Mouse (Mus musculus) hindbrain, embryonic 13.5 days (tissue): ENCODE data around the gene Satb2. TPM values are rescaled to one million over a fixed set of nuclear protein-coding genes. Genes with fewer than 3 reads are reported as not detected.

Experiments
- ATAC-seq: fragments of 200-750 bp; cut with Nextera tagmentation; 2 replicates; pipeline ENCODE4 v1.8.0; 2017; ENCODE audit warnings: moderate TSS enrichment; ENCODE audit not compliant: low FRiP score
- H3K27ac ChIP-seq: fragments of 300-500 bp; sonication (generic); 2 replicates; pipeline ENCODE4 v1.5.1; 2015; ENCODE audit warnings: inconsistent platforms, mild to moderate bottlenecking, moderate library complexity
- H3K27me3 ChIP-seq: fragments of 300-500 bp; sonication (generic); 2 replicates; pipeline ENCODE4 v1.6.1; 2015; ENCODE audit warnings: mild to moderate bottlenecking, inconsistent platforms
- H3K36me3 ChIP-seq: fragments of 300-500 bp; sonication (generic); 2 replicates; pipeline ENCODE4 v1.6.1; 2015; ENCODE audit warnings: mild to moderate bottlenecking, inconsistent platforms
- H3K4me1 ChIP-seq: fragments of 300-500 bp; sonication (generic); replicated peaks from 2 replicates; pipeline ENCODE4 v1.6.1; 2015; ENCODE audit warnings: inconsistent platforms
- H3K4me2 ChIP-seq: fragments of 300-500 bp; sonication (generic); 2 replicates; pipeline ENCODE4 v1.6.1; 2015; ENCODE audit warnings: inconsistent platforms, mild to moderate bottlenecking, moderate library complexity
- H3K4me3 ChIP-seq: fragments of 300-500 bp; sonication (generic); 2 replicates; pipeline ENCODE4 v1.5.1; 2015; ENCODE audit warnings: mild to moderate bottlenecking, inconsistent platforms
- H3K9ac ChIP-seq: fragments of 300-500 bp; sonication (generic); 2 replicates; pipeline ENCODE4 v1.6.1; 2015; ENCODE audit warnings: mild to moderate bottlenecking, inconsistent platforms
- H3K9me3 ChIP-seq: fragments of 300-500 bp; sonication (generic); 2 replicates; pipeline ENCODE4 v1.6.1; 2016; ENCODE audit warnings: inconsistent platforms
- WGBS: fragments of 180-500 bp; shearing (Covaris S2); methylation state at CpG from one replicate; pipeline ENCODE4 v1.1.7; 2015; 5-methylcytosine and 5-hydroxymethylcytosine counted together
- polyA plus RNA-seq: library from polyadenylated mRNA; unstranded; fragments of >200 nt; fragmentation: Nextera tagmentation; extraction: Ambion mirVana; gene quantifications from 2 replicates; pipeline ENCODE4 v1.2.1, GENCODE M21; 2015

Satb2 gene
- polyA plus RNA-seq, 1 experiment from 2014 or later = 1.1 TPM

DNA sequence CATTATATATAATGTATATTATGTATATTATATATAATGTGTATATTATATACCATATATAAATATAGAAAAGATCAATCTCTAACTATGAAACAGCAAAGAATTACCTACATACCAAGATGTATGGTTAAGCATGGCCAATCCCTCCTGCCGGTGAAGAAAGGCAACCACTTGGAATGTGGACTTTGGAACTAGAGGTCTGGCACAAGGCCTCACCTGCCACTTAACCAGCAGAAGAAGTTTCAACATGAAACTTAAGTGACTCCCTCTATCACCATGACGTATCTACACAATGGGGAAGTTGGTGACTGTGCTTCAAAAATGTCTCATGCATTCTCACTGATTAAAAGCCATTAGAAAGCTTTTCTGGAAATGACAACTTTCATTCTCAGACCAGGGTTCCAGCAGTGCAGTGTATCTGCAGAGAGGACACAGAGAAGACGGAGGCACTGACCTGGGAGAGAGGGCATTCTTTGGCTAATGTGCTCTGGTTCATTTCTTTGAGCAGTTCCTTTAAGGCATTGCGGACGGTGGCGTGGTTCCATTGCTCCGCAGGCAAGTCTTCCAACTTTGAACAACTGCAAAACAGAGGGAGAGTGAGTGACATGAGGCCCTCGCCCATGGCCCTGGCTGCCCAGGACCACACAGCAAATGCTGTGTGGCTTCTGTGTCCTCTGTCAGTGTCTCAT, 80.8 kb downstream of the Satb2 start:
- 90% methylated on average over 8 of the region's 8 CpGs for WGBS
- no peak for ATAC-seq
- no peaks in the 10 kb centered on the region for H3K36me3 ChIP-seq
- H3K9me3 ChIP-seq = no peaks in the 10 kb centered on the region
- H3K4me2 ChIP-seq = no peak overlapping the region
- no peak overlapping the region for H3K27ac ChIP-seq
- H3K4me1 ChIP-seq = 0 out of 2 replicates have a peak, but pooled peaks cover 5% of the 10 kb centered on the region
- H3K4me3 ChIP-seq = no peak overlapping the region
- H3K27me3 ChIP-seq = no peaks in the 10 kb centered on the region
- H3K9ac ChIP-seq = no peak overlapping the region

GRCm38 (mm10) chr1:56896670-56897069, 81.8 kb downstream of the Satb2 start:
- H3K27me3 ChIP-seq = no peaks in the 10 kb centered on the region
- ATAC-seq = no peak
- H3K36me3 ChIP-seq = no peaks in the 10 kb centered on the region
- 0 out of 2 replicates have a peak, but pooled peaks cover 5% of the 10 kb centered on the region for H3K4me1 ChIP-seq
- H3K9me3 ChIP-seq = no peaks in the 10 kb centered on the region
- no peak overlapping the region for H3K4me3 ChIP-seq
- no peak overlapping the region for H3K4me2 ChIP-seq
- no peak overlapping the region for H3K27ac ChIP-seq
- 94% methylated on average over 3 of the region's 3 CpGs for WGBS
- H3K9ac ChIP-seq = no peak overlapping the region

DNA sequence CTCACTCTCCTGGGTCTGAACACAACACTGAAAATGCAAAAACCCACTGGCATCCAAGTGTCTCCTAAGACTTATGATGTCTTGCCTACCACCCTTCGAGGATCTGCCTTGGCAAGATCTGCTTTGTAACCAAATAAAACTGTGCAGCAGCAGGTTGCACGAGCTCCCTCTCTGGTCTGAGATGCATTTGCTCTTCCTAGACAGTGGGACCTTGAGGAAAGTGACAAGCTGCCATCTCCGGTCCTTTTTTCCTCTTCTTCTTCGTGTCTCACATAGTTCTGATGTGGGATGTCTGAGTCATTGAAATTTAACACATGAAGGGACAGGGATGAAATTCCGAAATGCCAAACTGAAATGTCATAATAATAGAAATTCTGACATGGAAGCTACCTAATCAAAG, 85.7 kb downstream of the Satb2 start:
- ATAC-seq = no peak
- H3K4me1 ChIP-seq = no peaks in the 10 kb centered on the region
- no peak overlapping the region for H3K4me2 ChIP-seq
- 87% methylated on average over 5 of the region's 5 CpGs for WGBS
- no peak overlapping the region for H3K4me3 ChIP-seq
- no peaks in the 10 kb centered on the region for H3K9me3 ChIP-seq
- no peak overlapping the region for H3K27ac ChIP-seq
- H3K36me3 ChIP-seq = no peaks in the 10 kb centered on the region
- no peak overlapping the region for H3K9ac ChIP-seq
- no peaks in the 10 kb centered on the region for H3K27me3 ChIP-seq

DNA sequence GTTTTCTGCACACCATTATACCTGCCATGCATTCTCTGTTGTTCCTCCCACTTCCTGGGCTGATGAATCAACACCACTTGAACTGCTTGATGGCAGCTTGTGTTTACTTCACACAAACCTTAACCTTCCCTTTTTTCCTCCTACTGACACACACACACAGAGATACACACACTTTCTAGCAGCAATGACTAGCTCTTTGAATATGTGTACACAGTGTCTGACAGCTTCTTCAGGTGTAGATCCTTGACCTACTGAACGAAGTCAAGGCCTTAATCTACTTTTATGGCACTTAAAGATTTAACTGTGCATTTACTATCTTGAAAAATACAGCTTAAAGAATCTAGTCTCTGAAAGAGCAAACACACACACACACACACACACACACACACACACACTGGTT, 89.5 kb downstream of the Satb2 start:
- WGBS = 94% methylated on average over 1 of the region's 1 CpGs
- H3K27ac ChIP-seq = no peak overlapping the region
- no peak for ATAC-seq
- no peaks in the 10 kb centered on the region for H3K36me3 ChIP-seq
- H3K9me3 ChIP-seq = no peaks in the 10 kb centered on the region
- no peaks in the 10 kb centered on the region for H3K27me3 ChIP-seq
- H3K4me2 ChIP-seq = no peak overlapping the region
- no peak overlapping the region for H3K9ac ChIP-seq
- no peak overlapping the region for H3K4me3 ChIP-seq
- no peaks in the 10 kb centered on the region for H3K4me1 ChIP-seq

GRCm38 (mm10) chr1:56887524-56887923, 90.9 kb downstream of the Satb2 start:
- Histone ChIP-seq H3K4me1 (no peaks in the 10 kb centered on the region), H3K4me3 (no peak overlapping the region), H3K36me3 (no peaks in the 10 kb centered on the region), H3K4me2 (no peak overlapping the region), H3K9ac (no peak overlapping the region), H3K27me3 (no peaks in the 10 kb centered on the region), H3K9me3 (no peaks in the 10 kb centered on the region), H3K27ac (no peak overlapping the region)
- ATAC-seq = no peak

GRCm38 (mm10) chr1:56871485-56871884, 107.0 kb downstream of the Satb2 start:
- Histone ChIP-seq H3K9ac (no peak overlapping the region), H3K4me3 (no peak overlapping the region), H3K27me3 (no peaks in the 10 kb centered on the region), H3K9me3 (no peaks in the 10 kb centered on the region), H3K4me1 (no peaks in the 10 kb centered on the region), H3K4me2 (no peak overlapping the region), H3K27ac (no peak overlapping the region), H3K36me3 (no peaks in the 10 kb centered on the region)
- ATAC-seq = no peak
- WGBS = 92% methylated on average over 8 of the region's 8 CpGs

- H3K36me3 ChIP-seq = no peaks in the 10 kb centered on the region
- 92% methylated on average over 1 of the region's 1 CpGs for WGBS
- no peaks in the 10 kb centered on the region for H3K27me3 ChIP-seq
- no peak overlapping the region for H3K27ac ChIP-seq
- H3K4me2 ChIP-seq = no peak overlapping the region
- no peak for ATAC-seq
- no peak overlapping the region for H3K4me3 ChIP-seq
- no peak overlapping the region for H3K9ac ChIP-seq
- H3K4me1 ChIP-seq = no peaks in the 10 kb centered on the region
- no peaks in the 10 kb centered on the region for H3K9me3 ChIP-seq
Measured at GRCm38 (mm10) chr1:56865246-56865645, 113.2 kb downstream of the Satb2 start.

GRCm38 (mm10) chr1:56862799-56863198, 115.7 kb downstream of the Satb2 start:
- Histone ChIP-seq H3K4me3 (no peak overlapping the region), H3K9me3 (no peaks in the 10 kb centered on the region), H3K27me3 (no peaks in the 10 kb centered on the region), H3K4me2 (no peak overlapping the region), H3K27ac (no peak overlapping the region), H3K9ac (no peak overlapping the region), H3K4me1 (no peaks in the 10 kb centered on the region), H3K36me3 (no peaks in the 10 kb centered on the region)
- 66% methylated on average over 4 of the region's 4 CpGs for WGBS
- no peak for ATAC-seq

GRCm38 (mm10) chr1:56857202-56857601, 121.2 kb downstream of the Satb2 start:
- H3K9me3 ChIP-seq = no peaks in the 10 kb centered on the region
- no peaks in the 10 kb centered on the region for H3K36me3 ChIP-seq
- no peaks in the 10 kb centered on the region for H3K27me3 ChIP-seq
- no peak overlapping the region for H3K4me3 ChIP-seq
- H3K9ac ChIP-seq = no peak overlapping the region
- H3K4me2 ChIP-seq = no peak overlapping the region
- 71% methylated on average over 8 of the region's 8 CpGs for WGBS
- H3K4me1 ChIP-seq = 0 out of 2 replicates have a peak, but pooled peaks cover 3% of the 10 kb centered on the region
- no peak overlapping the region for H3K27ac ChIP-seq
- no peak for ATAC-seq

GRCm38 (mm10) chr1:56850446-56850845, 128.0 kb downstream of the Satb2 start:
- H3K4me1 ChIP-seq = peaks cover 6% of the 10 kb centered on the region
- 94% methylated on average over 8 of the region's 8 CpGs for WGBS
- no peaks in the 10 kb centered on the region for H3K27me3 ChIP-seq
- H3K27ac ChIP-seq = no peak overlapping the region
- no peak overlapping the region for H3K4me2 ChIP-seq
- H3K9me3 ChIP-seq = no peaks in the 10 kb centered on the region
- H3K4me3 ChIP-seq = no peak overlapping the region
- no peak for ATAC-seq
- no peaks in the 10 kb centered on the region for H3K36me3 ChIP-seq
- no peak overlapping the region for H3K9ac ChIP-seq

DNA sequence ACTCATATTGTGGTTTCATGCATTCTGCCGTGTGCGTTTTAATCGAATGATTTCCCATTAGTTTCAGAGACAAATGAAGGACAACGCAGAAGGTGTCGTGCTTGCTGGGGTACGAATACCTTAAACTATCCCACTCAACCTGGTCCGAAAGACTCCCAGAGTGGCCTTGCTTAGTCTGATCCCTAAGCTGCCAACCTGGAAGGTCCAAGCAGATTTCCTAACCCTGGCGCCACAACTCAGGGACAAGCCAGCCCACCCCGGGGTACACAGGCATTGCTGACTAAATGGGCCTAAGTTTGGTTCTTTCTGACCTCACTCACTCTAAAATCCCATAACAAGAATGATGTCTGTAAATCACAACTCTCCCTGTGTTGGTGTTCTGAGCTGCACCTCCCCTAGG, 132.1 kb downstream of the Satb2 start:
- WGBS = 88% methylated on average over 9 of the region's 9 CpGs
- H3K4me1 ChIP-seq = peaks cover 16% of the 10 kb centered on the region

GRCm38 (mm10) chr1:56845523-56846118, 132.8 kb downstream of the Satb2 start:
- no peak overlapping the region for H3K27ac ChIP-seq
- ATAC-seq = peak; percentile 66; the same call in 1 of the 2 replicates
- peaks cover 16% of the 10 kb centered on the region for H3K4me1 ChIP-seq
- H3K27me3 ChIP-seq = no peaks in the 10 kb centered on the region
- no peaks in the 10 kb centered on the region for H3K9me3 ChIP-seq
- H3K4me2 ChIP-seq = peak overlapping the region; percentile 9; the same call in 1 of the 2 replicates
- 49% methylated on average over 8 of the region's 8 CpGs for WGBS
- no peaks in the 10 kb centered on the region for H3K36me3 ChIP-seq
- no peak overlapping the region for H3K4me3 ChIP-seq
- H3K9ac ChIP-seq = no peak overlapping the region

More for the DNA sequence above, 132.1 kb downstream of the Satb2 start:
- no peak for ATAC-seq
- Histone ChIP-seq H3K4me2 (no peak overlapping the region), H3K27me3 (no peaks in the 10 kb centered on the region), H3K9ac (no peak overlapping the region), H3K4me3 (no peak overlapping the region), H3K36me3 (no peaks in the 10 kb centered on the region), H3K27ac (no peak overlapping the region), H3K9me3 (no peaks in the 10 kb centered on the region)
